Mouse (Mus musculus): Measurements from ENCODE around the gene Tle1. TPM values are rescaled to one million over a fixed set of nuclear protein-coding genes. Genes with fewer than 3 reads are reported as not detected.

Tle1 gene
- polyA plus RNA-seq, 1 experiment = 8.5 TPM

- Histone ChIP-seq H3K27me3 (ENCODE audit: control insufficient read depth, insufficient read depth, low read length) (no peaks in the 10 kb centered on the region), H3K27ac (ENCODE audit: insufficient read depth, low read length) (no peak overlapping the region), H3K4me1 (ENCODE audit: control insufficient read depth, insufficient read depth, insufficient read length) (no peaks in the 10 kb centered on the region), H3K36me3 (ENCODE audit: control insufficient read depth, insufficient read depth, low read length) (peaks cover 5% of the 10 kb centered on the region; the same call in 1 of the 2 replicates), H3K4me3 (ENCODE audit: extremely low read depth, insufficient read depth, insufficient read length) (no peak overlapping the region)
- DNase-seq (ENCODE audit: low read depth in 1 of 2, low spot score in 2 of 2) = no peak
- WGBS = 80% methylated on average over 1 of the region's 1 CpGs
- TF ChIP-seq CTCF (IDR thresholded peaks at IDR 0.05; ENCODE audit: extremely low read depth, insufficient read depth, insufficient read length, insufficient replicate concordance) (no peak), POLR2A (IDR thresholded peaks at IDR 0.05; ENCODE audit: low read depth, low read length) (no peak)
Observed at GRCm38 (mm10) chr4:72122837-72123236, 77.9 kb downstream of the Tle1 start.

DNA sequence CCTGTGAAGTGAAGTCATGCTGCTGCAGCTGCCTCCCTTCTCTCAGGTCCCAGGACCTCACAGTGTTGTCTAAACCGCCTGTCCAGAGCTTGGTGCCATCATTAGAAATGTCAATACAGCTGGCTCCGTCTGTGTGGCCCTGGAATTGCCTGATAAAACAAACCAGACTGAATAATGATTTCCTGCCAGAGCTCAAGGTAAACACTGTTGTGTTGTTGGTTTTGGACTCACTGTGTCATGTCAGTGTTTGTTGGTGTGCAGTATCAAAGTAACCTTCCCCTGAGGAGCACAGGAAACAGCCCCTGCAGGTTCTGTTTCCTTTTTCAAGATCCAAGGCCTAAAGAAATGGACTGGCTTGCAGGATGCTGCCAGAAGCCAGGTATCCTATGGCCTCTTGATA, 78.4 kb downstream of the Tle1 start:
- DNase-seq (ENCODE audit: low read depth in 1 of 2, low spot score in 2 of 2) = no peak
- Histone ChIP-seq H3K4me3 (ENCODE audit: extremely low read depth, insufficient read depth, insufficient read length) (no peak overlapping the region), H3K4me1 (ENCODE audit: control insufficient read depth, insufficient read depth, insufficient read length) (no peaks in the 10 kb centered on the region), H3K27ac (ENCODE audit: insufficient read depth, low read length) (no peak overlapping the region), H3K36me3 (ENCODE audit: control insufficient read depth, insufficient read depth, low read length) (peaks cover 5% of the 10 kb centered on the region; the same call in 1 of the 2 replicates), H3K27me3 (ENCODE audit: control insufficient read depth, insufficient read depth, low read length) (no peaks in the 10 kb centered on the region)
- TF ChIP-seq POLR2A (IDR thresholded peaks at IDR 0.05; ENCODE audit: low read depth, low read length) (no peak), CTCF (IDR thresholded peaks at IDR 0.05; ENCODE audit: extremely low read depth, insufficient read depth, insufficient read length, insufficient replicate concordance) (no peak)
- WGBS = 89% methylated on average over 2 of the region's 2 CpGs

DNA sequence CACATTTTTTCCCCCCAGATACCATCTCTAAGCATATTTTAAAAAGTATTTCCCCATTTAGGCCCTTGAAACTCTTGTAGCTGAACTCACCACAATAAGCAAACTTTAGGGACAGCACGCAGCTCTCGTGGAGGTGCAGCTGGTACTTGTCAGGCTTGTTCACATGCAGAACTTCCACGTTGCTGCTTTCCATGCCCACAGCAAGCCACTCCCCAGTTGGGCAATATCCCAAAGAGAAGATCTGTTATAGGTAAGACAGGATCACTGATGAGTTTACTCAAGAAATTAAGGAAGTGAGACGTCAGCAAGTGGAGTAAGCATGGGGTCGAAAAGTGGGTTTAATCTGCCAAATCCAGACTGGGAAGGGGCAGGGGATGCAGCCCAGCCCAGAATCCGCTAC, 80.7 kb downstream of the Tle1 start:
- no peak overlapping the region for H3K27ac ChIP-seq (ENCODE audit: insufficient read depth, low read length)

GRCm38 (mm10) chr4:72105702-72106101, 95.0 kb downstream of the Tle1 start:
- Histone ChIP-seq H3K4me3 (ENCODE audit: extremely low read depth, insufficient read depth, insufficient read length) (no peak overlapping the region), H3K27ac (ENCODE audit: insufficient read depth, low read length) (no peak overlapping the region), H3K4me1 (ENCODE audit: control insufficient read depth, insufficient read depth, insufficient read length) (no peaks in the 10 kb centered on the region), H3K27me3 (ENCODE audit: control insufficient read depth, insufficient read depth, low read length) (no peaks in the 10 kb centered on the region), H3K36me3 (ENCODE audit: control insufficient read depth, insufficient read depth, low read length) (no peaks in the 10 kb centered on the region)
- no peak for TF ChIP-seq CTCF (IDR thresholded peaks at IDR 0.05; ENCODE audit: extremely low read depth, insufficient read depth, insufficient read length, insufficient replicate concordance)
- no peak for TF ChIP-seq POLR2A (IDR thresholded peaks at IDR 0.05; ENCODE audit: low read depth, low read length)
- no peak for DNase-seq (ENCODE audit: low read depth in 1 of 2, low spot score in 2 of 2)

More for the DNA sequence above, 80.7 kb downstream of the Tle1 start:
- Histone ChIP-seq H3K27me3 (ENCODE audit: control insufficient read depth, insufficient read depth, low read length) (no peaks in the 10 kb centered on the region), H3K4me1 (ENCODE audit: control insufficient read depth, insufficient read depth, insufficient read length) (no peaks in the 10 kb centered on the region), H3K4me3 (ENCODE audit: extremely low read depth, insufficient read depth, insufficient read length) (no peak overlapping the region), H3K36me3 (ENCODE audit: control insufficient read depth, insufficient read depth, low read length) (peaks cover 4% of the 10 kb centered on the region; the same call in 1 of the 2 replicates)
- DNase-seq (ENCODE audit: low read depth in 1 of 2, low spot score in 2 of 2) = no peak
- WGBS = 77% methylated on average over 6 of the region's 6 CpGs
- TF ChIP-seq CTCF (IDR thresholded peaks at IDR 0.05; ENCODE audit: extremely low read depth, insufficient read depth, insufficient read length, insufficient replicate concordance) = no peak
- no peak for TF ChIP-seq POLR2A (IDR thresholded peaks at IDR 0.05; ENCODE audit: low read depth, low read length)

GRCm38 (mm10) chr4:72104186-72104585, 96.5 kb downstream of the Tle1 start:
- TF ChIP-seq CTCF (IDR thresholded peaks at IDR 0.05; ENCODE audit: extremely low read depth, insufficient read depth, insufficient read length, insufficient replicate concordance) (no peak), POLR2A (IDR thresholded peaks at IDR 0.05; ENCODE audit: low read depth, low read length) (no peak)
- no peaks in the 10 kb centered on the region for H3K27me3 ChIP-seq (ENCODE audit: control insufficient read depth, insufficient read depth, low read length)
- H3K4me3 ChIP-seq (ENCODE audit: extremely low read depth, insufficient read depth, insufficient read length) = no peak overlapping the region
- H3K36me3 ChIP-seq (ENCODE audit: control insufficient read depth, insufficient read depth, low read length) = no peaks in the 10 kb centered on the region
- H3K27ac ChIP-seq (ENCODE audit: insufficient read depth, low read length) = no peak overlapping the region
- DNase-seq (ENCODE audit: low read depth in 1 of 2, low spot score in 2 of 2) = no peak
- no peaks in the 10 kb centered on the region for H3K4me1 ChIP-seq (ENCODE audit: control insufficient read depth, insufficient read depth, insufficient read length)

- Histone ChIP-seq H3K4me1 (ENCODE audit: control insufficient read depth, insufficient read depth, insufficient read length) (no peaks in the 10 kb centered on the region), H3K27me3 (ENCODE audit: control insufficient read depth, insufficient read depth, low read length) (no peaks in the 10 kb centered on the region), H3K27ac (ENCODE audit: insufficient read depth, low read length) (no peak overlapping the region), H3K4me3 (ENCODE audit: extremely low read depth, insufficient read depth, insufficient read length) (no peak overlapping the region), H3K36me3 (ENCODE audit: control insufficient read depth, insufficient read depth, low read length) (no peaks in the 10 kb centered on the region)
- no peak for DNase-seq (ENCODE audit: low read depth in 1 of 2, low spot score in 2 of 2)
- TF ChIP-seq POLR2A (IDR thresholded peaks at IDR 0.05; ENCODE audit: low read depth, low read length) (no peak), CTCF (IDR thresholded peaks at IDR 0.05; ENCODE audit: extremely low read depth, insufficient read depth, insufficient read length, insufficient replicate concordance) (no peak)
- WGBS = 94% methylated on average over 4 of the region's 4 CpGs
Observed at GRCm38 (mm10) chr4:72087811-72088210, 112.9 kb downstream of the Tle1 start.

- no peak for DNase-seq (ENCODE audit: low read depth in 1 of 2, low spot score in 2 of 2)
- 68% methylated on average over 5 of the region's 5 CpGs for WGBS
- Histone ChIP-seq H3K36me3 (ENCODE audit: control insufficient read depth, insufficient read depth, low read length) (no peaks in the 10 kb centered on the region), H3K27me3 (ENCODE audit: control insufficient read depth, insufficient read depth, low read length) (no peaks in the 10 kb centered on the region), H3K4me3 (ENCODE audit: extremely low read depth, insufficient read depth, insufficient read length) (no peak overlapping the region), H3K27ac (ENCODE audit: insufficient read depth, low read length) (no peak overlapping the region), H3K4me1 (ENCODE audit: control insufficient read depth, insufficient read depth, insufficient read length) (no peaks in the 10 kb centered on the region)
- TF ChIP-seq POLR2A (IDR thresholded peaks at IDR 0.05; ENCODE audit: low read depth, low read length) = no peak
- no peak for TF ChIP-seq CTCF (IDR thresholded peaks at IDR 0.05; ENCODE audit: extremely low read depth, insufficient read depth, insufficient read length, insufficient replicate concordance)
Observed at GRCm38 (mm10) chr4:72069111-72069534, 131.6 kb downstream of the Tle1 start.

Measured in spleen, adult 2 months (tissue).